Mouse (Mus musculus): ENCODE data around the gene Snrnp48.

Snrnp48 gene

GRCm38 (mm10) chr13:38269055-38269692, 64.4 kb downstream of the Snrnp48 start:
- DNase-seq (ENCODE audit: low spot score) = no peak

- DNase-seq (ENCODE audit: low spot score) = no peak
Measured at GRCm38 (mm10) chr13:38272624-38273023, 67.9 kb downstream of the Snrnp48 start.
